Comparison of ENCODE assay signal across 8 mouse cellular contexts in genomic region chr5:34525663-34526476, GRCm38 (mm10). TPM values are rescaled to one million over a fixed set of nuclear protein-coding genes. Genes with fewer than 3 reads are reported as not detected.
DNase-seq lines count a peak whose midpoint lies in the region; ATAC-seq and TF ChIP-seq lines count a peak whose summit lies in the region.

TSS of gene Sh3bp2 (plus strand) at chr5:34525838.

- H3ac ChIP-seq in C2C12 (ENCODE audit: control insufficient read depth, insufficient read length, low read depth) = peak within 1 kb of the TSS; percentile 69

- peak within 1 kb of the TSS; percentile 70 for H3K4me2 ChIP-seq in heart, embryonic 11.5 days
- H3K4me2 ChIP-seq in kidney, embryonic 16.5 days (replicated peaks; ENCODE audit: low read depth, low read length) = peak within 1 kb of the TSS; percentile 64

- peak; percentile 93 for ATAC-seq in erythroblast, adult 5-6 weeks (replicated peaks; ENCODE audit: low FRiP score, poor library complexity, severe bottlenecking)
- peak; percentile 85 for ATAC-seq in heart, embryonic 11.5 days (replicated peaks; ENCODE audit: insufficient number of reproducible peaks, low FRiP score, low TSS enrichment)
- ATAC-seq in kidney, embryonic 16.5 days (ENCODE audit: low FRiP score, low TSS enrichment) = peak; percentile 95
- ATAC-seq in monocyte, adult 5-6 weeks (replicated peaks; ENCODE audit: insufficient number of reproducible peaks, low FRiP score, low TSS enrichment, poor library complexity, severe bottlenecking) = peak; percentile 74

- no peaks in the 10 kb centered on the region for H3K27me3 ChIP-seq in C2C12 (ENCODE audit: control insufficient read depth, insufficient read depth, insufficient read length)
- H3K27me3 ChIP-seq in heart, embryonic 11.5 days (ENCODE audit: control insufficient read depth, insufficient read depth, low read length) = no peaks in the 10 kb centered on the region; the same call in none of the 2 replicates
- H3K27me3 ChIP-seq in kidney, embryonic 16.5 days (ENCODE audit: insufficient read depth, low read length) = no peaks in the 10 kb centered on the region
- no peaks in the 10 kb centered on the region for H3K27me3 ChIP-seq in liver, adult 2 months (ENCODE audit: control insufficient read depth, insufficient read depth, low read length)

- H3K79me3 ChIP-seq in C2C12 (ENCODE audit: low read depth) = peaks cover 30% of the 10 kb centered on the region

- H3K4me3 ChIP-seq in C2C12 (ENCODE audit: insufficient read depth, poor library complexity, severe bottlenecking) = peak within 1 kb of the TSS; percentile 39
- peak within 1 kb of the TSS; percentile 50 for H3K4me3 ChIP-seq in heart, embryonic 11.5 days (ENCODE audit: low read depth, low read length)
- peak within 1 kb of the TSS; percentile 54 for H3K4me3 ChIP-seq in kidney, embryonic 16.5 days (ENCODE audit: low read length)
- peak within 1 kb of the TSS; percentile 83 for H3K4me3 ChIP-seq in liver, adult 2 months (ENCODE audit: insufficient read depth, low read depth, low read length)

- peak within 1 kb of the TSS; percentile 71 for H3K9ac ChIP-seq in heart, embryonic 11.5 days (ENCODE audit: low read depth, low read length)
- H3K9ac ChIP-seq in kidney, embryonic 16.5 days (replicated peaks; ENCODE audit: low read length) = peak within 1 kb of the TSS; percentile 57
- peak within 1 kb of the TSS; percentile 92 for H3K9ac ChIP-seq in liver, adult 2 months (ENCODE audit: low read depth, low read length)

- TF ChIP-seq POLR2A in liver, adult 2 months (IDR thresholded peaks at IDR 0.05; ENCODE audit: extremely low read depth, insufficient read depth, low read length) = peak; percentile 94

- H3K9me3 ChIP-seq in heart, embryonic 11.5 days (replicated peaks; ENCODE audit: control insufficient read depth, low read length) = no peaks in the 10 kb centered on the region
- no peaks in the 10 kb centered on the region for H3K9me3 ChIP-seq in kidney, embryonic 16.5 days (ENCODE audit: low read length)

- H3K27ac ChIP-seq in heart, embryonic 11.5 days (ENCODE audit: low read depth, low read length) = 0 out of 2 replicates have a peak within 1 kb of the TSS, but pooled peaks have one; percentile 37
- H3K27ac ChIP-seq in kidney, embryonic 16.5 days (ENCODE audit: low read length) = no peak within 1 kb of the TSS
- H3K27ac ChIP-seq in liver, adult 2 months (replicated peaks; ENCODE audit: insufficient read depth, low read depth, low read length) = peak within 1 kb of the TSS; percentile 91

- DNase-seq in brain, adult 2 months (ENCODE audit: low read depth, low spot score) = peak; percentile 90
- peak; percentile 82 for DNase-seq in liver, adult 2 months (ENCODE audit: extremely low read depth, low read depth, low spot score)
- peak; percentile 97 to 98 for DNase-seq in spleen, postnatal 36 days (ENCODE audit: low spot score in 2 of 2)

- TF ChIP-seq CTCF in C2C12 (IDR thresholded peaks at IDR 0.05; ENCODE audit: control insufficient read depth, insufficient read depth, insufficient read length) = no peak
- no peak for TF ChIP-seq CTCF in liver, adult 2 months (IDR thresholded peaks at IDR 0.05; ENCODE audit: low read depth, low read length)

- peaks cover 15% of the 10 kb centered on the region for H3K4me1 ChIP-seq in heart, embryonic 11.5 days (ENCODE audit: control insufficient read depth, insufficient read depth, low read length)
- H3K4me1 ChIP-seq in kidney, embryonic 16.5 days (ENCODE audit: insufficient read depth, low read length) = peaks cover 5% of the 10 kb centered on the region; the same call in 1 of the 2 replicates
- H3K4me1 ChIP-seq in liver, adult 2 months (ENCODE audit: control insufficient read depth, insufficient read depth, low read length) = peaks cover 37% of the 10 kb centered on the region

- peaks cover 47% of the 10 kb centered on the region for H3K79me2 ChIP-seq in C2C12 (ENCODE audit: control insufficient read depth, insufficient read depth)
- H3K79me2 ChIP-seq in liver, adult 2 months (ENCODE audit: control insufficient read depth, insufficient read depth, low read length) = no peaks in the 10 kb centered on the region

- H3K36me3 ChIP-seq in C2C12 (ENCODE audit: control insufficient read depth, insufficient read depth) = peaks cover 4% of the 10 kb centered on the region
- H3K36me3 ChIP-seq in heart, embryonic 11.5 days (ENCODE audit: control insufficient read depth, insufficient read depth, low read length) = no peaks in the 10 kb centered on the region
- no peaks in the 10 kb centered on the region for H3K36me3 ChIP-seq in kidney, embryonic 16.5 days (ENCODE audit: insufficient read depth, low read length)
- no peaks in the 10 kb centered on the region for H3K36me3 ChIP-seq in liver, adult 2 months (ENCODE audit: control insufficient read depth, insufficient read depth, low read length)

- WGBS in heart, embryonic 11.5 days (ENCODE audit: insufficient replicate concordance) = 2% methylated on average over 38 of the region's 38 CpGs
- WGBS in kidney, embryonic 16.5 days = 2% methylated on average over 36 of the region's 38 CpGs
- under 1% methylated on average over 38 of the region's 38 CpGs for WGBS in liver, adult 2 months

TF ChIP-seq in C2C12, 6 proteins besides CTCF, POLR2A, EP300 and RAD21:
- no peak for TF ChIP-seq MYOG (IDR thresholded peaks at IDR 0.05; ENCODE audit: control insufficient read depth, extremely low read depth, insufficient read length)
- TF ChIP-seq MYOD1 (IDR thresholded peaks at IDR 0.05; ENCODE audit: control insufficient read depth, insufficient read length, low read depth) = peak; percentile 77
- TF ChIP-seq MAX (IDR thresholded peaks at IDR 0.05) = no peak

RNA-seq across cellular contexts. Expression of gene Sh3bp2, which starts in this region (rescaled TPM):
- 10.2 TPM for polyA plus RNA-seq in C2C12 (2012; fragmentation: generic; extraction: Trizol)
- 5.6 and 9.0 TPM in 2 replicates for total RNA-seq in erythroblast, adult 5-6 weeks (2015; ENCODE audit: low replicate concordance)
- 4.7 and 5.4 TPM in 2 replicates for total RNA-seq in erythroblast, adult 5-6 weeks (2017; ENCODE audit: low replicate concordance)
- 4.2 and 5.2 TPM in 2 replicates for polyA plus RNA-seq in heart, embryonic 11.5 days (2014; fragmentation: Nextera tagmentation; extraction: Ambion mirVana)
- polyA plus RNA-seq in kidney, embryonic 16.5 days (2015; fragmentation: Nextera tagmentation; extraction: Ambion mirVana) = 5.6 and 9.5 TPM in 2 replicates
- 9.1 and 11.9 TPM in 2 replicates for total RNA-seq in liver, adult 2 months (2014; rRNA removed)
- 16.9 and 20.5 TPM in 2 replicates for polyA plus RNA-seq in liver, adult 2 months (2012; rRNA removed)
- 80.1 to 108 TPM (median 88.7 TPM) in 3 replicates for total RNA-seq in monocyte, adult 5-6 weeks (2017)
